Mouse (Mus musculus) bone marrow, adult 2 months (tissue): Measurements from ENCODE around the gene Pipox. TPM values are rescaled to one million over a fixed set of nuclear protein-coding genes. Genes with fewer than 3 reads are reported as not detected.

Experiments
- H3K27ac ChIP-seq: fragments of 200-500 bp; 2 replicates; pipeline ENCODE4 v1.5.1; 2012; ENCODE audit warnings: low read depth, mild to moderate bottlenecking, control low read depth, inconsistent platforms, low read length; ENCODE audit not compliant: control insufficient read depth, poor library complexity, insufficient read depth
- H3K4me1 ChIP-seq: fragments of 200-500 bp; 2 replicates; pipeline ENCODE4 v1.6.1; 2011; ENCODE audit warnings: low read length; ENCODE audit not compliant: control insufficient read depth, insufficient read depth
- H3K4me3 ChIP-seq: fragments of 200-500 bp; replicated peaks from 2 replicates; pipeline ENCODE3; 2011; ENCODE audit warnings: mild to moderate bottlenecking, low read depth, low read length, control low read depth; ENCODE audit not compliant: control insufficient read depth
- CTCF ChIP-seq: fragments of 200-500 bp; IDR thresholded peaks from 2 replicates; pipeline ENCODE4 v1.5.1; 2011; ENCODE audit warnings: low read length, control low read depth; ENCODE audit not compliant: control insufficient read depth, insufficient read depth
- POLR2A ChIP-seq: fragments of 200-500 bp; IDR thresholded peaks from 2 replicates; pipeline ENCODE4 v1.6.1; 2011; ENCODE audit warnings: low read depth, mild to moderate bottlenecking, control low read depth, low read length, borderline replicate concordance; ENCODE audit not compliant: control insufficient read depth
- WGBS: fragments of 180-500 bp; shearing (Covaris S2); methylation state at CpG from one replicate; pipeline ENCODE4 v1.1.7; 2018; 5-methylcytosine and 5-hydroxymethylcytosine counted together
- polyA plus RNA-seq: library from polyadenylated mRNA; stranded (reverse); fragments of >200 nt; gene quantifications from 2 replicates; pipeline ENCODE4 v1.2.4, GENCODE M21; 2011; ENCODE audit warnings: low replicate concordance; ENCODE audit not compliant: missing spikeins, insufficient read depth, insufficient read length

Gene Pipox
- polyA plus RNA-seq, 1 experiment = 3.8 TPM

GRCm38 (mm10) chr11:77840523-77841245 is 53.2 kb downstream of the Pipox start:
- WGBS = 88% methylated on average over 16 of the region's 16 CpGs
- no peak overlapping the region for H3K27ac ChIP-seq
- TF ChIP-seq CTCF (no peak), POLR2A (no peak)
- no peak overlapping the region for H3K4me3 ChIP-seq
- no peaks in the 10 kb centered on the region for H3K4me1 ChIP-seq

- TF ChIP-seq CTCF = no peak
- TF ChIP-seq POLR2A = no peak
- Histone ChIP-seq H3K27ac (no peak overlapping the region), H3K4me1 (no peaks in the 10 kb centered on the region), H3K4me3 (no peak overlapping the region)
- 89% methylated on average over 5 of the region's 5 CpGs for WGBS
Observed at GRCm38 (mm10) chr11:77837856-77838255, 56.0 kb downstream of the Pipox start.

GRCm38 (mm10) chr11:77836751-77837150 is 57.1 kb downstream of the Pipox start:
- Histone ChIP-seq H3K4me1 (no peaks in the 10 kb centered on the region), H3K4me3 (no peak overlapping the region), H3K27ac (no peak overlapping the region)
- 93% methylated on average over 4 of the region's 4 CpGs for WGBS
- TF ChIP-seq CTCF (no peak), POLR2A (no peak)

- no peak overlapping the region for H3K27ac ChIP-seq
- TF ChIP-seq POLR2A (no peak), CTCF (no peak)
- no peak overlapping the region for H3K4me3 ChIP-seq
- 92% methylated on average over 5 of the region's 5 CpGs for WGBS
- H3K4me1 ChIP-seq = no peaks in the 10 kb centered on the region
Observed at GRCm38 (mm10) chr11:77836290-77836689, 57.6 kb downstream of the Pipox start.

GRCm38 (mm10) chr11:77835109-77835508 is 58.8 kb downstream of the Pipox start:
- no peak overlapping the region for H3K27ac ChIP-seq
- peak; percentile 32 for TF ChIP-seq CTCF
- TF ChIP-seq POLR2A = no peak
- no peak overlapping the region for H3K4me3 ChIP-seq
- WGBS = 86% methylated on average over 3 of the region's 3 CpGs
- H3K4me1 ChIP-seq = no peaks in the 10 kb centered on the region

GRCm38 (mm10) chr11:77832541-77832940 is 61.4 kb downstream of the Pipox start:
- Histone ChIP-seq H3K4me3 (no peak overlapping the region), H3K4me1 (no peaks in the 10 kb centered on the region), H3K27ac (no peak overlapping the region)
- TF ChIP-seq CTCF (no peak), POLR2A (no peak)
- WGBS = 90% methylated on average over 4 of the region's 4 CpGs

- no peak for TF ChIP-seq CTCF
- TF ChIP-seq POLR2A = no peak
- H3K27ac ChIP-seq = no peak overlapping the region
- no peaks in the 10 kb centered on the region for H3K4me1 ChIP-seq
- 90% methylated on average over 7 of the region's 7 CpGs for WGBS
- H3K4me3 ChIP-seq = no peak overlapping the region
Observed at GRCm38 (mm10) chr11:77830875-77831274, 63.0 kb downstream of the Pipox start.

Other genes with a start within 250 kb of the Pipox start
- gene Nufip2, start 207.9 kb downstream of the Pipox start, polyA plus RNA-seq = 9.6 and 22.5 TPM in 2 replicates
- not detected in 2 replicates for gene Cryba1, start 168.8 kb downstream of the Pipox start, polyA plus RNA-seq
- gene Myo18a, start 130.8 kb downstream of the Pipox start, polyA plus RNA-seq = 29.5 and 74.6 TPM in 2 replicates
- gene Gm10277, start 106.3 kb downstream of the Pipox start, polyA plus RNA-seq = not detected in 2 replicates
- gene Sez6, start 36.7 kb upstream of the Pipox start, polyA plus RNA-seq = 0.43 and 0.67 TPM in 2 replicates
- 41.8 and 59.4 TPM in 2 replicates for gene Phf12, start 88.7 kb upstream of the Pipox start, polyA plus RNA-seq
- 6.5 and 10.8 TPM in 2 replicates for gene Dhrs13, start 138.2 kb upstream of the Pipox start, polyA plus RNA-seq
- gene Flot2, start 143.8 kb upstream of the Pipox start, polyA plus RNA-seq = 21.1 and 44.1 TPM in 2 replicates
- 9.8 and 16.3 TPM in 2 replicates for gene Eral1, start 186.3 kb upstream of the Pipox start, polyA plus RNA-seq
- 5.3 and 12.3 TPM in 2 replicates for gene Fam222b, start 200.6 kb upstream of the Pipox start, polyA plus RNA-seq